Mouse (Mus musculus) retina, adult 2 months (tissue): ENCODE measurements around the gene Ap2b1.
A peak's percentile ranks its signal among the peaks of the same experiment; 100 is the strongest.
"Not testable (repeated sequence)": the region's sequence is repeated elsewhere in the genome, so short reads cannot be mapped to it uniquely, and the experiment has no call there.

ENCODE experiments used
- DNase-seq: peaks from one replicate; pipeline ENCODE4 v3.0.0-alpha.2; 2012; ENCODE audit warnings: low read depth, low spot score

Ap2b1 gene

GRCm38 (mm10) chr11:83298225-83299195 is at the start of gene Ap2b1:
Gene Ap2b1 (plus strand): TSS chr11:83299024.
- peak; percentile 87 for DNase-seq

DNA sequence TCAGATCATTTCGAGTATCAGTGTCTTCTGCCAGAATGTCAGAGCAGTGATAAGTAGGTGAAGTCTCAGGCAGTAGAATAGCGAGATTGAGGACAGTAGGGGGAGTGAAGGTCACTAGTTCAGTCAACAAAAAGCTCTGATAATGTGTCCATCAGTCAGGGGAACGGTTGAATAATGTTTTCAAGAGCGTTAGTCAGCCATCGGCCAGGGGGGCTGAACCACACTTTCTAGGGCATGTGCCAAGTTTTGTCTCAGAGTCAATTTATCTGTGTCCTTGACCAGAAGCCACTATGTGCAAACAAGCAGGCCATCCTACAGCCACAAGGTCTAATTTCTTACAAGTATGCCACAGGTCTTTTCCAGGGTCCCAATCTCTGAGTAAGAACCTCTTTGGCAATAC is 41.6 kb upstream of the Ap2b1 start:
- DNase-seq = not testable (repeated sequence)

- no peak for DNase-seq
These were observed 36.2 kb upstream of the Ap2b1 start for GRCm38 (mm10) chr11:83262673-83263072.

DNA sequence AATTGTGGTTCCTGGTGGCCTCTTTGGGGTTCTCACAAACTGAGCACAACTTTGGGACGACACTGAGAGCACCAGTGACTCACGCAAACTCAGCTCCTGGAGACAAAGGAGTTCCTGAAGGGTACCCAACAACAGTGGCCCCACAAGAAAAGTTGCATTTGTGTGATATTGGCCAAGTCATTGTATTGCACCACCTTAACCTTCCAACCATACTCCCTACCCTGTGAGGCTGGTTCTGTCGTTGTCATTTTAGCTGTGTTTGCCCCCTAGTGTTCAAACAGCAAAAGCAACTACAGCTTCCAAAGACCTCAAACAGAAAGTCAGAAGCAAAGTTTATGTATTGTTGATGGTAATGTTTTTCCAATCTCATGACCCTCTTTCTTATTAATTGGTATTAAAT is 35.7 kb upstream of the Ap2b1 start:
- DNase-seq = no peak

- DNase-seq = no peak
These were observed 28.0 kb upstream of the Ap2b1 start for GRCm38 (mm10) chr11:83270842-83271150.

DNA sequence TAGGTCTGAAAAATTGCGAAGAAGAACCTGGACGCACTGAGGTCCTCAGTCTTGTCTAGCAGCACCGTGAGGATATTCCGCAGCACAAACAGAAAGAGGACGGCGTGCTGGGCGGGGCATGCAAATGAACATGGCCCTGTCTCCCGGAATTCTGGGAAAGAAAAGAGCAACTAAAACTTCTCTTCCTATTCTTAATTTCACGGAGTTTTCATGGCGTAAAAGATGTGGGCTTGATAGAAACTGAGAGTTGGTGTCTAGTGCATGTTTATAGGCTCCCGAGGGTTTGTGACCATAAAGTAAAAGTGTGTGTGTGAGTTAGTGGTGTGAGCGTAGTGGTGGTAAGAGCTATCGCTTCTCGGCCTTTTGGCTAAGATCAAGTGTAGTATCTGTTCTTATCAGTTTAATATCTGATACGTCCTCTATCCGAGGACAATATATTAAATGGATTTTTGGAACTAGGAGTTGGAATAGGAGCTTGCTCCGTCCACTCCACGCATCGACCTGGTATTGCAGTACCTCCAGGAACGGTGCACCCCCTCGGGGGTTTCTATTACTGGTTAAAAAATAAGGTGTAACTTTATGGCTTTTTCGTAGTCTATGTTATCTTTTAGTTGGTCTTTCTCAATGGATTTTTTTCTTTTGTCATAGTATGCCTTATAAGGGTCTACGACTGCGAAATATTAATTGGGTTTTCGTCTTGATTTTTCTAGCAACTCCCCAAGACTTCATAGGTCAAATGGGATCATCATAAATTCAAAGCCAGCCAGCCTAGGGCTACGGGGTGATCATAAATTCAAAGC is 27.5 kb upstream of the Ap2b1 start:
- DNase-seq = peak; percentile 81

GRCm38 (mm10) chr11:83271951-83272843 is 26.6 kb upstream of the Ap2b1 start:
- DNase-seq = no peak

- no peak for DNase-seq
These were observed 22.6 kb upstream of the Ap2b1 start for GRCm38 (mm10) chr11:83276251-83276650.

DNA sequence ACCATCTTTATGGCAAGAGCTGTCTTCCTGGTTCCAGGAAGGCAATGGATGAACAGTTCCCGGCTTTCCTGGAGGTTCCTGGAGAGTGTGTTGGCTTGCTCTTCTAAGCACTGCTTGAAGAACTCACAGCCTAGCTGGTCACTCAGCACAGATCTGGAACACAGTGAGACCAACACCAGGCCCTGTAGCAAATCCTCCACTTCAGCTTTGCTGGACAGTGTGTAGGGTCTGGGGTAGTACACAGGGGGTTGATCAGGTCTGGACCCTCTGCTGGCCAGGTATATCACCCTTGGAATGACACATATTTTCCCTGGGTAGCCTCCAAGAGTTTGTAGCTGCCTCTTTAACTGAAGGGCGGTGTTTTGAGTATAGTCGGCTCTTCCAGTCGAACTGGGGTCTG is 19.8 kb upstream of the Ap2b1 start:
- DNase-seq = no peak

- DNase-seq = no peak
These were observed 19.1 kb upstream of the Ap2b1 start for GRCm38 (mm10) chr11:83279691-83280090.

- no peak for DNase-seq
These were observed 16.7 kb upstream of the Ap2b1 start for GRCm38 (mm10) chr11:83282084-83282483.

DNA sequence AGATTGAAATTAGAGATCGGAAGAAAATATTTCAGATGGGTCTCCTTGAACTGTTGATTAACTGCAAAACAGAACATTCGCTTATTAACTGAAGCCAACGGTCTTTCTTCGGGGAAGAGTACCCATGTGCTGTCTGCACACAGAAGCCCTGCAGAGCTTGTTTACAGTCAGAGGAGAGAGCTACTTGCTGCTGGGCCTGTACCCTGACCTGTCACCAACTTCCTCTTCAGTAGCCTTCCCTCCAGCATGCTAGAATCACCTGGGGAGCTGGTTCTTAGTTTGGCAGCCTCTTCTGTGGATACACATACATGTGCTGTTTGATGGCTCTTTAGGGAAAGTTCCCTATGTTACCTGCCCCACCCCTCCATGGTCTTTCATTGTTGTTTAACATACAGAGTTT is 13.2 kb upstream of the Ap2b1 start:
- DNase-seq = no peak

- DNase-seq = no peak
These were observed 12.3 kb upstream of the Ap2b1 start, which contains the start of gene Slfn14 for GRCm38 (mm10) chr11:83286566-83286965. Gene Slfn14 (minus strand): TSS chr11:83286726.

DNA sequence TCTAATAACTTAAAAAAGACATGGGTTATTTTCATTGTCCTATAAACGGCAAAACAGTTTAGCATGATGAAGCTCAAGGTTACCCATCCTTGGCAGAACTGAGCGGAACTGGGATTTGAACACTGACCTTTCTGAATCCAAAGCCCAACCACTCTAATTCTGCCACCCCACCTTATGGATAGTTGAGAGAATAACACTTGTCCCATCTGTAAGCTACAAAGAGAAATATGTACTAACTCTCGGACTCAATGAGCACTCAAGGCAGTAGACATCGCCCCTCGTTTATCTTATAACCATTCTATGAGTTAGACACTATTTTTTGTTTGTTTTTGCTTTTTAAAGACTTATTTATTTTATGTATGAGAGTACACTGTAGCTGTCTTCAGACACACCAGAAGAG is 9.8 kb upstream of the Ap2b1 start:
- DNase-seq = no peak

DNA sequence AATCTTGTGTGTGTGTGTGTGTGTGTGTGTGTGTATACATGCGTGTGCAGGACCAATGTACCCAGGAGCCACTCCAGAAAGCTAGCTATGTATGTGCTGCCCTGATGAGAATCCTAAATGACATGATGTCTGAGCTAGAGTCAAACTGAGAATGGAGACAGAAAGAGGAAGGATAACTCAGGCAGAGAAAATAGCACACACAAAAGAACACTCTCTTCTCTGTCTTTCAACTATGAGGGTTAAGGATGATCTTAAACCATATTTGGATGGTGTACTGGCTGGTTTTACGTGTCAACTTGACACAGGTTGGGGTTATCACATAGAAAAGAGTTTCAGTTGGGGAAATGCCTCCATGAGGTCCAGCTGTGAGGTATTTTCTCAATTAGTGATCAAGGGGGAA is 9.2 kb upstream of the Ap2b1 start:
- DNase-seq = no peak

DNA sequence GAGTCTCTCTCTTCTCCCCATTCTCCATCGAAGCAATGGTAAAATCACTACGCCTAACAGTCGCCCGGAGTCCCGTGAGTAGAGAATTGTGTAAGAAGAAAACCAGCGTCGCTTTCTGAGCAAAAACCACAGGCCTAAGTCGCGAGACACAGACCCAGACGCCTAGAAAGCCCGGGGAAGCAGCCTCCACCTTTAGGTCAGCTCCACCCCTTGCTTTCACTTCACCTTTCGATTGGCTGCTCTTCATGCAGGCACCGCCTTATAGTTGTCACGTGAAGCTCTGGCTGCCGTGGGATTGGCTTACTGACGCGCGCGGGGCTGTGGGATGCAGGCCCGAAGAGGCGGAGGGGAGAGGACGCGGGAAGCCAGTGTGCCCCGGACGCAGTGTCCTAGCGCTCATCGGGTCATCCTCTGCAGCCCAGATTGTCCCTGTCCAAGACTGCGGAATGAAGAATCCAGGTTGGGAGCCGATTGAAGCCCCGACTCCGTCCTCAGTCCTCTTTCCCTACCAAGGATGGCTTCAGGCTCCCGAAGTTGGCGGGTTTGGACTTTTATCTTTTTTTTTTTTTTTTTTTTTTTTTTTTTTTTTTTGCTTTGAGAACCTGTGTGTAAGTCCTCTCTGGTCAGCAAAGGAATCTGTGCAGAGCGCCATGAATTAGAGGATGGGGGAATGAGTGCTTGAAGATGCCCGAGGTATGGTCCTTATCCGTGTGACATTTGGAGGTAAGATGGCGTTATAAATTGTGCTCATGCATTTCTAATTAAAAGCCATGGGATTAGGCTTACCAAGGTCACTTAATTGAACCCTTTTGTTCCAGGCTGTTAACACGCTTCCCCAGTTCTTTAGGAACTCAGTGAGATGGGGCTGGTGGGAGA is 7.2 kb upstream of the Ap2b1 start:
- DNase-seq = peak; percentile 88

DNA sequence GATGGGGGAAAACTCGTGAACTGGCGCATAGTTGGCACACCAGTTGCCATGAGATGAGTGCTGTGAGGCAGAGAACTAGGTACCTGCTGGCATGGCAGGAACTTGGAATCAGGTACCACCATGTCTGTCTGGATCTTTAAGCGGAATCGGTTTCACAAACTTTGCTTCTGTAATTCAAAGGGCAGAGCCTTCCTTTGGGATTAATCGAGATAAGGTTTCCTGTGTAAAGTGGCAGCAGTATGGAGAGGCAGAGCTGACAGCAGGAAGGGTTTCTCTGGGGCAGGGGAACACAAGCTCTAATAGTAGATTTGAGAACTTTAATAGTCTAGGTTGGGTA is 6.6 kb upstream of the Ap2b1 start:
- DNase-seq = no peak

DNA sequence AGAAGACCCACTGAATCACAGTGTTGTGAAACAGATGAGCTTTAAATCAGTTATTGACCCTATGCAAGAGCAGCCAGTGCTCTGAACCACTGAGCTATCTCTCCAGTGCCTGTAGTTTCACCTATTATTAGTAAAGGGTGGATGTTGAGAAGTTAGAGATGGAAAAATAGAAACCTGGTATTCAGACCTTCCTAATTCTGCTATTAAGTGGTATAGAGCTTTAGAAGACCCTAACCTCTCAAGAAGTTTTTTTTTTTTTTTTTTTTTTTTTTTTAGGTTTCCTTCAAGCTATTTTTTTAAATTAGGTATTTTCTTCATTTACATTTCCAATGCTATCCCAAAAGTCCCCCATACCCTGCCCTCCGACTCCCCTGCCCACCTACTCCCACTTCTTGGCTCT is 5.6 kb upstream of the Ap2b1 start:
- no peak for DNase-seq

GRCm38 (mm10) chr11:83294133-83294532 is 4.7 kb upstream of the Ap2b1 start:
- DNase-seq = no peak

GRCm38 (mm10) chr11:83297816-83298215 is 1.0 kb upstream of the Ap2b1 start:
- no peak for DNase-seq

GRCm38 (mm10) chr11:83299724-83300123 is 900 bp downstream of the Ap2b1 start:
- DNase-seq = no peak
